Mouse (Mus musculus) C3H10T1/2 (cell line): ENCODE data around the gene Sgo2a. TPM values are rescaled to one million over a fixed set of nuclear protein-coding genes. Genes with fewer than 3 reads are reported as not detected.

ENCODE experiments used
- polyA plus RNA-seq, 2 experiments: library from polyadenylated mRNA; unstranded; fragments of >200 nt; fragmentation: generic; extraction: Trizol; gene quantifications; one replicate each; pipeline ENCODE4 v1.2.1; 2012; ENCODE audit warnings: missing spikeins in 2 of 2

The Sgo2a gene
- polyA plus RNA-seq: 1 to 10 TPM in 1 of 2 experiments, under 1 TPM in 1; 0.22 to 2.0 TPM

DNA sequence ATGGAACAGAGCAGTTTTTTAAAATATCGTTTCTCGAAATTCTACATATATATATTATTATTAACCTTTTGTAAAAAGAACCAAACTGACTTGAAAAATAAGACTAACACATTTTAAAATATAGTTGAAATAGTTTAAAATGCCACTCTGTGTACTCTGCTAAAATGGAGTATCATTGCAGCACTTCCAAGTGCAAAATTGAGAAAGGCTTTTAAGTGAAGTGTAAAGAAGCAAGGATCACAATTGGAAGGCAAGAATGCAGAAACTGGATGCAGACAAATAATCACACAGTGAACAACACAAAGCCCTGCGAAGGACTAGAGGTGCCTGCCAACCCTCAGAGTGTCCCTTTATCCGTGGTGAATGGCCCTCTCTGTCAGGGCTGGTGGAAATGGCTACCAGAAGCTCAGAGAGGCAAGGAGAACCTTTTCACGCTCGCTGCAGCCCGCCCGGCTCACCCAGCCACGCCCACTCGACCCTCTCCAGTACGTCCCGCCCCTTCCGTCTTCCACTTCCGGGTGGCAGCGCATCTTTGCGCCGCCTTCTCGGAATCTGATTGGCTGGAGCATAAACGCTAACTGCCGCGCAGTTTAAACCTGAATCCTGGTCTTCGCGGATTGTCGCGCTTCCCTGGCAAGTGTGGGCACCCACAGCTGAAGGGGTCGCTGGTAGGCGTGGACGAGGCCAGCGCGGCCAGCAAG, at the start of gene Sgo2a:
Sgo2a (plus strand) TSS at position 540 of the 701 bp plus-strand sequence.

DNA sequence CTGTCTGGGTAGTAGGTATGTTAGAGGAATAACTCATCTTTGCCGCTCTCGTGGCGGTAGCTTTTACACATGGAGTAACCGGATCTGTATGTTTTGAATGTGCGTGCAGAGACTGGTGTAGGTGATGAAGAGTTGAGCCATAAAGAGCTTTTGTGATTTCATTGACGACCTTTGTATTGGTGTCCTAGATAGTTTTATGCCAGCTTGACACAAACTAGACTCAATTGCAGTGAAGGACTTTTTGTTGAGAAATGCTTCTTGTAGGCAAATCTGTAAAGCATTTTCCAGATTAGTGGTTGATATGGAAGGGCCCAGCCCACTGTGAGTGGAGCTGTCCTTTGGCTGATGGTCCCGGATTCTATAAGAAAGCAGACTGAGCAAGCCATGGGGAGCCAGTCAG, 23.1 kb downstream of the Sgo2a start, which contains the start of gene Kctd18:
Kctd18 (minus strand) TSS at position 101 of the 400 bp plus-strand sequence.

DNA sequence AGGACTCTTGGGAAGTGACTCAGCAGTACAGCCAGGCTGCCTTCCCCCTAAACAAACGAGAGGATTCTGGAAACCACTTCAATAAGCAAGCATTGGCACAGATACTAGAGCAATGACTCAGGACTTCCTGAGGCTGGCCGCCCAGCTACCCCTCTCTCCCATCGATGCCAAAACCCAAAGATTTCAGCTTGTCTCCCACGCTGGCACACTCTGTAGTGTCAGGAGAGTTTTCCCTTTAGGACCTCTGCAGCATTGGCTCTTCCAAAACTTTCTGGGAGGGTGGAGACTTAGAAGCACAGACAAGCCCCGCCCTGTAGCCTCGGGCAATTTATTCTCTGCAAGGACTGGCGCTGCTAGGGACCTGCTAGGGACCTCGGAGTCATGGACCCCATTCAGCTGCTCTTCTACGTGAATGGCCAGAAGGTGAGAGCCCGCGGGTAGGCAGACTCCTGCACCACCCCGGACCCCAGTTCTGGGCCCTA, 33.9 kb downstream of the Sgo2a start, which contains the start of gene Aox1:
Aox1 (plus strand) TSS at position 296 of the 482 bp plus-strand sequence.

Other genes with a start within 250 kb of the Sgo2a start
- gene Spats2l, start 221.8 kb upstream of the Sgo2a start, polyA plus RNA-seq: under 1 TPM in 1 of 2 experiments, not detected in 1; 0.05 TPM
- gene Kctd18, start 23.0 kb downstream of the Sgo2a start, polyA plus RNA-seq: 1 to 10 TPM in 1 of 2 experiments, under 1 TPM in 1; 0.51 to 6.5 TPM
- 1 to 10 TPM in 1 of 2 experiments, under 1 TPM in 1; 0.13 to 4.2 TPM for gene Aox1, start 34.0 kb downstream of the Sgo2a start, polyA plus RNA-seq
- under 1 TPM in 1 of 2 experiments, not detected in 1; 0.06 TPM for gene Aox3, start 117.2 kb downstream of the Sgo2a start, polyA plus RNA-seq
- under 1 TPM in 1 of 2 experiments, not detected in 1; 0.01 TPM for gene Aox4, start 214.4 kb downstream of the Sgo2a start, polyA plus RNA-seq